Mouse (Mus musculus) hindbrain, embryonic 11.5 days (tissue): Measurements from ENCODE around the gene Tex36. TPM values are rescaled to one million over a fixed set of nuclear protein-coding genes. Genes with fewer than 3 reads are reported as not detected.
A peak's percentile ranks its signal among the peaks of the same experiment; 100 is the strongest.

ENCODE experiments used
- ATAC-seq: fragments of 200-750 bp; cut with Nextera tagmentation; 2 replicates; pipeline ENCODE4 v1.8.0; 2017; ENCODE audit warnings: mild to moderate bottlenecking, moderate TSS enrichment, moderate library complexity; ENCODE audit not compliant: low FRiP score
- DNase-seq: peaks from one replicate; pipeline ENCODE4 v3.0.0-alpha.2; 2015; ENCODE audit warnings: low spot score
- H3K27ac ChIP-seq: fragments of 300-500 bp; sonication (generic); 2 replicates; pipeline ENCODE4 v1.5.1; 2014; ENCODE audit warnings: mild to moderate bottlenecking, low read depth, low read length
- H3K27me3 ChIP-seq: fragments of 300-500 bp; sonication (generic); 2 replicates; pipeline ENCODE4 v1.6.1; 2014; ENCODE audit warnings: mild to moderate bottlenecking, low read length, moderate library complexity, mixed read lengths; ENCODE audit not compliant: control insufficient read depth, insufficient read depth
- H3K36me3 ChIP-seq: fragments of 300-500 bp; sonication (generic); 2 replicates; pipeline ENCODE4 v1.6.1; 2014; ENCODE audit warnings: mild to moderate bottlenecking, low read length, moderate library complexity, mixed read lengths; ENCODE audit not compliant: control insufficient read depth, insufficient read depth
- H3K4me1 ChIP-seq: fragments of 300-500 bp; sonication (generic); replicated peaks from 2 replicates; pipeline ENCODE4 v1.6.1; 2014; ENCODE audit warnings: low read length, mixed read lengths; ENCODE audit not compliant: control insufficient read depth, insufficient read depth
- H3K4me2 ChIP-seq: fragments of 300-500 bp; sonication (generic); replicated peaks from 2 replicates; pipeline ENCODE4 v1.6.1; 2014; ENCODE audit warnings: mild to moderate bottlenecking, low read depth, low read length
- H3K4me3 ChIP-seq: fragments of 300-500 bp; sonication (generic); 2 replicates; pipeline ENCODE4 v1.5.1; 2014; ENCODE audit warnings: low read depth, low read length
- H3K9ac ChIP-seq: fragments of 300-500 bp; sonication (generic); 2 replicates; pipeline ENCODE4 v1.6.1; 2014; ENCODE audit warnings: low read depth, low read length
- H3K9me3 ChIP-seq: fragments of 300-500 bp; sonication (generic); 2 replicates; pipeline ENCODE4 v1.6.1; 2016; ENCODE audit warnings: low read length; ENCODE audit not compliant: control insufficient read depth
- WGBS: fragments of 180-500 bp; shearing (Covaris S2); extraction: QIAGEN DNeasy Blood & Tissue Kit; methylation state at CpG from one replicate; pipeline ENCODE4 v1.1.7; 2014; 5-methylcytosine and 5-hydroxymethylcytosine counted together
- polyA plus RNA-seq: library from polyadenylated mRNA; unstranded; fragments of >200 nt; fragmentation: Nextera tagmentation; extraction: Ambion mirVana; gene quantifications from 2 replicates; pipeline ENCODE4 v1.2.1, GENCODE M21; 2014

Gene Tex36
- polyA plus RNA-seq, 1 experiment from 2014 or later = not detected

DNA sequence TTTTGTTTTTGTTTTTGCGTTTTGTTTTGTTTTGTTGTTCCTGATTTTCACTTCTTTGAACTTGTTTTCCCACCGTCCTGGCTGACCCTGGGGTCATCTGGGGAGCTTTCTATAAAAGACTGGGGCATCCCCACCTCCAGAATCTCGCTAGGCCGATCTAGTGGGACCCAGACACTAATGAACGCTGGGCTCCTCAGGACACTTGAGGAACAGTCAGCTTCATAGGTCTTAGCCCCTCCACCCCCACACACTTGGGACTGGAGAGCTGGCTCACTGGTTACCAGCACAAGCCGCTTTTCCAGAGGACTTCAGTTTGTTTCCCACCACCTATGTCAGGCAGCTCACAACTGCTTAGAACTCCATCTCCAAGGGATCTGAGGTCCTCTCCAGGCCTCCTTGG is 25.7 kb downstream of the Tex36 start:
- no peak overlapping the region for H3K9ac ChIP-seq
- 65% methylated on average over 6 of the region's 6 CpGs for WGBS
- H3K9me3 ChIP-seq = no peaks in the 10 kb centered on the region
- H3K36me3 ChIP-seq = no peaks in the 10 kb centered on the region
- no peaks in the 10 kb centered on the region for H3K27me3 ChIP-seq
- no peak for ATAC-seq
- no peak overlapping the region for H3K4me3 ChIP-seq
- no peaks in the 10 kb centered on the region for H3K4me1 ChIP-seq
- no peak overlapping the region for H3K4me2 ChIP-seq
- no peak overlapping the region for H3K27ac ChIP-seq
- no peak for DNase-seq

DNA sequence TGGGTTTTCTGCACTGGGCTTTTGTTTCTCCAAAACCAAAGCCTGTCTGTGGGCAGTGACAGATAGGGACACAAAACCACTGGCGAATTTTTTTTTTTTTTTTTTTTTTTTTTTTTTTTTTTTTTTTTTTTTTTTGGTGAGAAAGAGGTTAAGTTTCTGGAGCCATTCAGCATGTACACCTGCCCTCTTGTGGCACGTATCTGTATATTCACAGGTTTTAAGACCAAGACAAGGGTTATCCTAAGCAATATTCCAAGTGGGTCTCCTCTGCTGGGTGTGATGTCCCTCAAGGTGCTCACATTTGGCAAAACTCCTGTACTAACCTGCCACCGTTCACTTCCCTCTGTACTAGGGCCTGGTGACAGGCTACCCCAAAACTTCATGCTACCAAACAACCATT is 30.0 kb downstream of the Tex36 start:
- DNase-seq (peak; percentile 31), ATAC-seq (no peak)
- Histone ChIP-seq H3K36me3 (no peaks in the 10 kb centered on the region), H3K9me3 (no peaks in the 10 kb centered on the region), H3K4me2 (no peak overlapping the region), H3K27ac (no peak overlapping the region), H3K4me1 (no peaks in the 10 kb centered on the region), H3K27me3 (no peaks in the 10 kb centered on the region), H3K9ac (no peak overlapping the region), H3K4me3 (no peak overlapping the region)
- 39% methylated on average over 3 of the region's 3 CpGs for WGBS

DNA sequence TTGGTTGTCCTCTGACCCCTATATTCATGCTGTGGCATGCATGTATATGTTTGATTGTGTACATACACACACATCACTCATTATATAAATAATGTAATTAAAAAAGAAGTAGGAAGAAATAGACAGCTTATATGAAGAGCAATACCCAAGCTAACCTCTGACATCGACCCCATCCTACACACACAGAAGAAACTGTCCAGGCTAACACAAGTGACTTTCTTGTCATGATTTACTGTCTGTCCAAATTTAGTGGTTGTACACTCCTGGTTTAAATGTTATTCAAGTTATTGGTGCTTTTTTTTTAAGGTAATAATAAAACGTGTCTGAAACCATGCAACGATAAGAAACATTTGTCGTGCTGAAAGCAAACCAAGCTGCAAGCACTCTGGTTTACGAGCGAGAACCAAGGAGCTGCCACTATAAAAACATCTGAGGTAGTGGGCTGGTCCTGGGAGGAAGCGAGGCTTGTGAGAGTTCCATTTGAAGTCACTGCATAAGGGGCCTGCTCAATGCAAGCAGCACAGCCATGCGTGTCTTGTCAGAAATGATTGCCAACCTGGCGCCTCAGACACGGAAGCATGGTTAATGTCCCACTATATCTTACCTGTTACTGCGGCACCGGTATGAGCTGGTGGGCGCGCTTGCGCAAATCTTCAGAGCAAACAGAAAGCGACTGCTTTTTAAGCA is 32.6 kb downstream of the Tex36 start:
- Histone ChIP-seq H3K9ac (no peak overlapping the region), H3K4me3 (no peak overlapping the region), H3K27ac (no peak overlapping the region), H3K9me3 (no peaks in the 10 kb centered on the region), H3K4me2 (no peak overlapping the region), H3K36me3 (no peaks in the 10 kb centered on the region), H3K4me1 (no peaks in the 10 kb centered on the region), H3K27me3 (no peaks in the 10 kb centered on the region)
- 93% methylated on average over 16 of the region's 16 CpGs for WGBS
- ATAC-seq (no peak), DNase-seq (no peak)

DNA sequence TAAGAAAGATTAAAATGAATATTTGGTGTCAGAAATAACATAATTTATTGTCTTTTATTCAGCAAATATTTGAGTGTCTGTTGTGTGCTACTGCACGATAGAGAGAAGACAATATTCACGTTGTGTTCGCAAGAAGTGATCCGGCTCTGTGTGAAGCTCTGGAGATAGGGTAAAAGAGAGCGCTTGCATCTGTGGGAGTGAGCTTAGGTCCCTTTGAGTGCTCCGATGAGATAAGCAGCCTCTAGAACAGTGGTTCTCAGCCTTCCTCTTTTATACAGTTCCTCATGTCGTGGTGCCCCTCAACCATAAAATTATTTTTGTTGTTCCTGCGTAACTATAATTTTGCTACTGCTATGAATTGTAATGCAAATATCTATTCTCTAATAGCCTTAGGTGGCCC is 37.4 kb downstream of the Tex36 start:
- DNase-seq (no peak), ATAC-seq (no peak)

DNA sequence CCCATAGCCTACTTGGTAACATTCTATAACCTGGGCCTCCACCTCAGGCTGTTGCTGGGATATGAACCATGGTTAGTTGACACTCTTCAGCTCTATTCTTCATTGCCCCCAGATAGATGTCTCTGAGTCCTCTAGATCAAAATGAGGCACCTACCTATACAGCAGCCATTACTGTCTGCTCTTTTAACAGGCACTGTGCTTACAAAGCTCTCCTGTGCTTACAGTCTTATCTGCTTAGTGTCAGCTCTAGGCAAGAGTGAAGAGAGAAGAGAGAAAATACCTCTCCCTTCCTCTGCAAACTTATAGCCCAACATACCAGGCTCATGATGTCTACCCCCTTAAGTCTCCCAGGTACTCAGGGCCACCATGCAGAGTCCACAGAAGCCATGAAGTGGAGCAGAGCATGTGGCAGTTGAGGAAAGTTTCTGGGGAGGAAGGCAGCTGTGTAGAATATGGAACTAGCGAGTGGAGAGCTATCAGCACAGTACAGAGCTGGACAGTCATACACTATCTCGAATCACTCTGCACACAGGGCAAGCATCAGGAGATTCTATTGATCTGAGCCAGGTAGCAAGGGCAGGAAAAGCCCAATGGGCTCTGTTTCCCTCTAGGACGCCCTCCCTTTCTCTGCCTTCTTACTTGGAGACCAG is 38.7 kb downstream of the Tex36 start:
- Histone ChIP-seq H3K36me3 (no peaks in the 10 kb centered on the region), H3K27me3 (no peaks in the 10 kb centered on the region), H3K9me3 (no peaks in the 10 kb centered on the region), H3K27ac (no peak overlapping the region), H3K4me3 (no peak overlapping the region), H3K9ac (no peak overlapping the region), H3K4me1 (no peaks in the 10 kb centered on the region), H3K4me2 (no peak overlapping the region)
- no peak for ATAC-seq
- no peak for DNase-seq
- 93% methylated on average over 3 of the region's 3 CpGs for WGBS

More for the DNA sequence above, 37.4 kb downstream of the Tex36 start:
- Histone ChIP-seq H3K9me3 (no peaks in the 10 kb centered on the region), H3K36me3 (no peaks in the 10 kb centered on the region), H3K9ac (no peak overlapping the region), H3K27ac (no peak overlapping the region), H3K27me3 (no peaks in the 10 kb centered on the region), H3K4me1 (no peaks in the 10 kb centered on the region), H3K4me2 (no peak overlapping the region), H3K4me3 (no peak overlapping the region)
- 88% methylated on average over 8 of the region's 8 CpGs for WGBS

DNA sequence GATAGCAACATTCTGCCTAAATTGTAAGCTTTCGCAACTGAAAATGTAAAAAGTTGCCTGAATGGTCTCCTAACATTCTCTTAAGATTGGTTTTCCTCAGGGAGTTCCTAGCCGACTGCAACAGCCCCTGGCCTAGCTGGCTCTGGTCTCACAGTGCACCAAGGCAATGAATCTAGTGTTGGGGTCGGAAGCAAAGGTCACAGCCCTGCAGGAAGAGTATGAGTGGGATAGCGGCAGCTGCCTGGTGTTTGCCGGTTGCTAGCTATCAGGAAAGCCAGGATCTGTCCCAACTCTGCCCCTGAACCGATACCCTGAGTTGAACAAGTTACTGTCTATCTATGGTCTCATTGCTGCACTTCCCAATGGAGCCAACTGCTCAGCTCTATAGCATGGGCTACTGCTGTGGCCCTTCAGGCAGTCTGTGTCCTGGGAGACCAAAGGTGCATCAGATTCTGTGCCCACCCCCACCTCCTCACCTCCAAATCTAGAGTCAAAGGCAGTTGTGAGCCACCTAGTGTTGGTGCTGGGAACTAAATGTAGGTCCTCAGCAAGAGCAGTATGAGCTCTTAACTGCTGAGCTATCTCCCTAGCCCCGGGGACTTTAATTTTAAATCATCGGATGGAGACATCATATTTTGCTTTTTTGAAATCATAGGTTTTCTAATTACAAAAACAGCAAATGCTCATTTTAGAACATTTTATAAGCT is 46.0 kb downstream of the Tex36 start:
- DNase-seq = peak; percentile 45
- no peaks in the 10 kb centered on the region for H3K27me3 ChIP-seq
- no peak for ATAC-seq
- no peak overlapping the region for H3K9ac ChIP-seq
- no peak overlapping the region for H3K27ac ChIP-seq
- H3K4me1 ChIP-seq = no peaks in the 10 kb centered on the region
- 65% methylated on average over 8 of the region's 8 CpGs for WGBS
- H3K36me3 ChIP-seq = no peaks in the 10 kb centered on the region
- H3K9me3 ChIP-seq = no peaks in the 10 kb centered on the region
- no peak overlapping the region for H3K4me3 ChIP-seq
- no peak overlapping the region for H3K4me2 ChIP-seq

DNA sequence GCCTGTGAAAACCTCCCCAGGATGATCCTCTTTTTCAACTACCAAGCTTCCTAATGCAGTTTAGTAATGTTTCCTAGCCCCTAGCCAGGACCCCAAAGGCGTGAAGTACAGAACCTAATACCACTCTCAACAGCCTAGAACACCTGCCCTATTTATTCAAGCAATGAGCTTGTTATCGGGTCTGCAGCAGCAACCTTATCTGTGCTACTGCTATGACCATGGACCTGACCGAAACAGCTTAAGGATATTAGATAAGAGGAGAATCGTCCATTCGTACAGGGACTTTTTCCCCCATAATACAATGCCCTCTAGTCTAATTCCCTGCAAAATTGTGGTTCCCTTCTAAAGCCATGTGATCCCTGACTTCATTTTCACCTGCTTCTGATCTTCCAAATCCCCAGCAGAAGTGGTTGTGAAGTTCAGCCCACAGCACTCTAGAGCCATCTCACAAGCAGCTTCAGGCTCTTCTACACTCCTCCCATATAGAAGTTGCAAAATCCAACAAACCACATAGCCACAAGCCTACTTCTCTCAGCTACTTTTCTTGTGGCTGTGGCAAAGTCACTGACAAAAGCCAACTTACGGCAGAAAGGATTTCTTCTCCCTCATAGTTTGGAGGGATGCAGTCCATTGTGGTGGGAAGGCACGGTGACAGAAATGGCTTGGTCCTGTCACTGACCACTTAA is 49.5 kb downstream of the Tex36 start:
- Histone ChIP-seq H3K9me3 (no peaks in the 10 kb centered on the region), H3K4me2 (no peak overlapping the region), H3K4me3 (no peak overlapping the region), H3K36me3 (no peaks in the 10 kb centered on the region), H3K27me3 (no peaks in the 10 kb centered on the region), H3K9ac (no peak overlapping the region), H3K27ac (no peak overlapping the region), H3K4me1 (no peaks in the 10 kb centered on the region)
- DNase-seq (no peak), ATAC-seq (no peak)
- 83% methylated on average over 7 of the region's 7 CpGs for WGBS

DNA sequence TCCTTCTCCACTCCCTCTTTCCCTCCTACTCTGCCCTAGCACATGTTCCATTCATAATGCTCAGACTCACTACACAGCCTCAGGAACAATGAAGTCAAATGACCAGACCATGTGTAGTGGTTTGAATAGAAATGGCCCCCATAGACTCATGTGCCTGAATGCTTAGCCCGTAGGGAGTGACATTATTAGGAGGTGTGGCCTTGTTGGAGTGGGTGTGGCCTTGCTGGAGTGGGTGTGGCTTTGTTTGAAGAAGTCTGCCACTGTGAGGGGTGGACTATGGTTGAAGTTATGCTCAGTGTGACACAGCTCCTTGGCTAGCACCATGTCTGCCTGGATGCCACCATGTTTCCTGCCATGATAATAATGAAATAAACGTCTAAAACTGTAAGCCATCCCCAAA is 51.0 kb downstream of the Tex36 start:
- no peak overlapping the region for H3K4me3 ChIP-seq
- ATAC-seq = no peak
- DNase-seq = no peak
- no peak overlapping the region for H3K4me2 ChIP-seq
- no peak overlapping the region for H3K27ac ChIP-seq
- 60% methylated on average over 2 of the region's 2 CpGs for WGBS
- no peaks in the 10 kb centered on the region for H3K9me3 ChIP-seq
- H3K36me3 ChIP-seq = no peaks in the 10 kb centered on the region
- H3K27me3 ChIP-seq = no peaks in the 10 kb centered on the region
- no peak overlapping the region for H3K9ac ChIP-seq
- no peaks in the 10 kb centered on the region for H3K4me1 ChIP-seq
